Mouse (Mus musculus): ENCODE data around the gene Syt11. TPM values are rescaled to one million over a fixed set of nuclear protein-coding genes. Genes with fewer than 3 reads are reported as not detected.
"Not testable (repeated sequence)": the region's sequence is repeated elsewhere in the genome, so short reads cannot be mapped to it uniquely, and the experiment has no call there.

The Syt11 gene
- polyA plus RNA-seq, 1 experiment: 1.9 TPM

GRCm38 (mm10) chr3:88717831-88718230, 57.1 kb downstream of the Syt11 start:
- H3K36me3 ChIP-seq (ENCODE audit: control insufficient read depth, insufficient read depth, low read length): peaks cover 18% of the 10 kb centered on the region
- H3K4me3 ChIP-seq (ENCODE audit: low read depth, low read length): no peak overlapping the region
- H3K27me3 ChIP-seq (ENCODE audit: control insufficient read depth, insufficient read depth, low read length): no peaks in the 10 kb centered on the region
- H3K4me1 ChIP-seq (ENCODE audit: control insufficient read depth, insufficient read depth, insufficient read length, low read length): peaks cover 13% of the 10 kb centered on the region
- 0% methylated on average over 1 of the region's 1 CpGs for WGBS
- peak overlapping the region; percentile 45; the same call in 1 of the 2 replicates for H3K27ac ChIP-seq (ENCODE audit: insufficient read depth, low read depth, low read length)
- TF ChIP-seq CTCF (IDR thresholded peaks at IDR 0.05; ENCODE audit: extremely low read depth, insufficient read length, insufficient replicate concordance, low read depth, low read length) (no peak), POLR2A (IDR thresholded peaks at IDR 0.05; ENCODE audit: low read depth, low read length) (no peak)

- 2% methylated on average over 9 of the region's 9 CpGs for WGBS
- TF ChIP-seq POLR2A (IDR thresholded peaks at IDR 0.05; ENCODE audit: low read depth, low read length) (no peak), CTCF (IDR thresholded peaks at IDR 0.05; ENCODE audit: extremely low read depth, insufficient read length, insufficient replicate concordance, low read depth, low read length) (no peak)
- Histone ChIP-seq H3K36me3 (ENCODE audit: control insufficient read depth, insufficient read depth, low read length) (peaks cover 22% of the 10 kb centered on the region), H3K27me3 (ENCODE audit: control insufficient read depth, insufficient read depth, low read length) (no peaks in the 10 kb centered on the region), H3K4me3 (ENCODE audit: low read depth, low read length) (peak overlapping the region; percentile 99), H3K27ac (ENCODE audit: insufficient read depth, low read depth, low read length) (peak overlapping the region; percentile 42), H3K4me1 (ENCODE audit: control insufficient read depth, insufficient read depth, insufficient read length, low read length) (peaks cover 13% of the 10 kb centered on the region)
Observed at GRCm38 (mm10) chr3:88717198-88717798, 57.7 kb downstream of the Syt11 start.

DNA sequence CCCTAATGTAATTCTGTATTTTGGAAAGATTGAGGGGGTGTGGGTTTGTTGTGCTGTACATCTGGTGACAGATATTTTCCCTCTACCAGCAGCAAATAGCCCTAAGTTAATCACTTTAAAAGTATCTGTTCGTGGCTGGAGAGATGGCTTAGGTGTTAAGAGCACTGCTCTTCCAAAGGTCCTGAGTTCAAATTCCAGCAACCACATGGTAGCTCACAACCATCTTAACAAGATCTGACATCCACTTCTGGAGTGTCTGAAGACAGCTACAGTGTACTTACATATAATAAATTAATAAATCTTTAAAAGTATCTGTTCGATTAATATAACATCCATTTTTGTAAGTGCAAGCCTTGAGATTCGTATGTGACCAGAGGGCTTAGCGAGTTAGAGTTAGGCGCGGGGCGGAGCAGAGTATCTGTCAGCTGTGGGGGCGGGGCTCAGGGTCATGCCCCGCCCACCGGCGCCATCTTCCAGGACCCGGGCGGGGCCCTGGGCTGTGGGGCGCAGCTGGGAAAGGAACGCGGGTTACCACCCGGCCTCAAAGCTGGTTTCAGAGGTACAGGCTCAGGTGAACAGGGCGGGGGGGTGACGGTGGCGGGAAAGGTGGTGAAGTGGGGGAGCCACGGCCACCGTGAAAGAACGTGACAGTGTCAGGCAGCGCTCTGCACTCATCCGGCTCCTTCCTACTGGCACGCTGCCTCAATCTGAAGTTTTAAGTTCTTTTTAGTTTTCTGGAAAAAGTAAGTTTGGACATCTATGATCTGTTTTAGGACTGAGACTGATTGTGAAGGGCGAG, 58.4 kb downstream of the Syt11 start, which contains the start of gene Rit1:
Gene Rit1 (plus strand): TSS at position 440 of the 799 bp plus-strand sequence.
- peaks cover 27% of the 10 kb centered on the region for H3K36me3 ChIP-seq (ENCODE audit: control insufficient read depth, insufficient read depth, low read length)
- H3K4me3 ChIP-seq (ENCODE audit: low read depth, low read length): peak within 1 kb of the TSS; percentile 99
- WGBS: under 1% methylated on average over 27 of the region's 27 CpGs
- H3K4me1 ChIP-seq (ENCODE audit: control insufficient read depth, insufficient read depth, insufficient read length, low read length): peaks cover 13% of the 10 kb centered on the region
- no peaks in the 10 kb centered on the region for H3K27me3 ChIP-seq (ENCODE audit: control insufficient read depth, insufficient read depth, low read length)
- TF ChIP-seq CTCF (IDR thresholded peaks at IDR 0.05; ENCODE audit: extremely low read depth, insufficient read length, insufficient replicate concordance, low read depth, low read length) (no peak), POLR2A (IDR thresholded peaks at IDR 0.05; ENCODE audit: low read depth, low read length) (peak; percentile 81)
- peak within 1 kb of the TSS; percentile 42 for H3K27ac ChIP-seq (ENCODE audit: insufficient read depth, low read depth, low read length)

- H3K27ac ChIP-seq (ENCODE audit: insufficient read depth, low read depth, low read length); H3K4me3 ChIP-seq (ENCODE audit: low read depth, low read length); H3K27me3 ChIP-seq (ENCODE audit: control insufficient read depth, insufficient read depth, low read length): not testable (repeated sequence)
- H3K4me1 ChIP-seq (ENCODE audit: control insufficient read depth, insufficient read depth, insufficient read length, low read length): peaks cover 13% of the 10 kb centered on the region
- H3K36me3 ChIP-seq (ENCODE audit: control insufficient read depth, insufficient read depth, low read length): peaks cover 30% of the 10 kb centered on the region
- 82% methylated on average over 5 of the region's 5 CpGs for WGBS
Observed at GRCm38 (mm10) chr3:88715716-88716115, 59.2 kb downstream of the Syt11 start.

GRCm38 (mm10) chr3:88714725-88715124, 60.2 kb downstream of the Syt11 start:
- 51% methylated on average over 2 of the region's 2 CpGs for WGBS
- Histone ChIP-seq H3K4me3 (ENCODE audit: low read depth, low read length) (no peak overlapping the region), H3K27ac (ENCODE audit: insufficient read depth, low read depth, low read length) (no peak overlapping the region), H3K27me3 (ENCODE audit: control insufficient read depth, insufficient read depth, low read length) (no peaks in the 10 kb centered on the region), H3K36me3 (ENCODE audit: control insufficient read depth, insufficient read depth, low read length) (peaks cover 33% of the 10 kb centered on the region), H3K4me1 (ENCODE audit: control insufficient read depth, insufficient read depth, insufficient read length, low read length) (peaks cover 13% of the 10 kb centered on the region)
- TF ChIP-seq CTCF (IDR thresholded peaks at IDR 0.05; ENCODE audit: extremely low read depth, insufficient read length, insufficient replicate concordance, low read depth, low read length): no peak
- TF ChIP-seq POLR2A (IDR thresholded peaks at IDR 0.05; ENCODE audit: low read depth, low read length): no peak

GRCm38 (mm10) chr3:88713709-88714108, 61.3 kb downstream of the Syt11 start:
- H3K4me3 ChIP-seq (ENCODE audit: low read depth, low read length): no peak overlapping the region
- no peak for TF ChIP-seq CTCF (IDR thresholded peaks at IDR 0.05; ENCODE audit: extremely low read depth, insufficient read length, insufficient replicate concordance, low read depth, low read length)
- no peak for TF ChIP-seq POLR2A (IDR thresholded peaks at IDR 0.05; ENCODE audit: low read depth, low read length)
- peaks cover 41% of the 10 kb centered on the region for H3K36me3 ChIP-seq (ENCODE audit: control insufficient read depth, insufficient read depth, low read length)
- WGBS: 78% methylated on average over 4 of the region's 4 CpGs
- H3K27ac ChIP-seq (ENCODE audit: insufficient read depth, low read depth, low read length): no peak overlapping the region
- peaks cover 8% of the 10 kb centered on the region for H3K4me1 ChIP-seq (ENCODE audit: control insufficient read depth, insufficient read depth, insufficient read length, low read length)
- no peaks in the 10 kb centered on the region for H3K27me3 ChIP-seq (ENCODE audit: control insufficient read depth, insufficient read depth, low read length)

- Histone ChIP-seq H3K27me3 (ENCODE audit: control insufficient read depth, insufficient read depth, low read length) (no peaks in the 10 kb centered on the region), H3K36me3 (ENCODE audit: control insufficient read depth, insufficient read depth, low read length) (peaks cover 78% of the 10 kb centered on the region), H3K4me1 (ENCODE audit: control insufficient read depth, insufficient read depth, insufficient read length, low read length) (no peaks in the 10 kb centered on the region), H3K27ac (ENCODE audit: insufficient read depth, low read depth, low read length) (no peak overlapping the region), H3K4me3 (ENCODE audit: low read depth, low read length) (no peak overlapping the region)
- 66% methylated on average over 3 of the region's 3 CpGs for WGBS
- TF ChIP-seq POLR2A (IDR thresholded peaks at IDR 0.05; ENCODE audit: low read depth, low read length) (no peak), CTCF (IDR thresholded peaks at IDR 0.05; ENCODE audit: extremely low read depth, insufficient read length, insufficient replicate concordance, low read depth, low read length) (no peak)
Observed at GRCm38 (mm10) chr3:88701222-88701621, 73.7 kb downstream of the Syt11 start.
